Comparison of ENCODE assay signal across 16 mouse cellular contexts in genomic region chr16:85721968-85722367, GRCm38 (mm10).
A peak's percentile ranks its signal among the peaks of the same experiment; 100 is the strongest.
DNase-seq lines count a peak whose midpoint lies in the region; ATAC-seq and TF ChIP-seq lines count a peak whose summit lies in the region.
"Had no signal": no experiment of that assay in that cellular context is flagged by ENCODE, and none has a peak within 500 bp of the region (broad histone marks: within the 10 kb centered on the region; RNA-seq: fewer than 3 reads in every experiment).

No protein-coding gene starts in this region.

- DNase-seq in heart, adult 18-20 months, result peak; percentile 15 to 53
- no peak for DNase-seq in liver, postnatal 0 days
- DNase-seq in liver, embryonic 11.5 days (ENCODE audit: low spot score), result no peak
- DNase-seq in lung, postnatal 36 days, result peak; percentile 31
- DNase-seq: adrenal gland, adult 8-10 months; liver, embryonic 13.5 days; right cerebral cortex, postnatal 14 days; thymus, postnatal 25 days had no signal

- H3K36me3 ChIP-seq in heart, embryonic 11.5 days (ENCODE audit: control insufficient read depth, insufficient read depth, low read length), result no peaks in the 10 kb centered on the region
- H3K36me3 ChIP-seq in liver, postnatal 0 days (replicated peaks; ENCODE audit: insufficient read depth, low read length), result no peaks in the 10 kb centered on the region
- H3K36me3 ChIP-seq in liver, embryonic 11.5 days (ENCODE audit: control insufficient read depth, insufficient read depth, low read length), result no peaks in the 10 kb centered on the region
- H3K36me3 ChIP-seq in neural tube, embryonic 15.5 days, result no peaks in the 10 kb centered on the region
- H3K36me3 ChIP-seq: hindbrain, embryonic 15.5 days; liver, embryonic 13.5 days; midbrain, embryonic 10.5 days; neural tube, embryonic 12.5 days had no signal

- H3K9me3 ChIP-seq in heart, embryonic 11.5 days (replicated peaks; ENCODE audit: control insufficient read depth, low read length), result no peaks in the 10 kb centered on the region
- no peaks in the 10 kb centered on the region for H3K9me3 ChIP-seq in liver, postnatal 0 days (ENCODE audit: low read length)
- no peaks in the 10 kb centered on the region for H3K9me3 ChIP-seq in liver, embryonic 11.5 days (ENCODE audit: control insufficient read depth, low read length)
- no peaks in the 10 kb centered on the region for H3K9me3 ChIP-seq in neural tube, embryonic 15.5 days (replicated peaks)
- H3K9me3 ChIP-seq: hindbrain, embryonic 15.5 days; liver, embryonic 13.5 days; midbrain, embryonic 10.5 days; neural tube, embryonic 12.5 days had no signal

- no peak overlapping the region for H3K4me3 ChIP-seq in heart, embryonic 11.5 days (ENCODE audit: low read depth, low read length)
- no peak overlapping the region for H3K4me3 ChIP-seq in liver, postnatal 0 days (ENCODE audit: low read depth, low read length)
- H3K4me3 ChIP-seq in liver, embryonic 11.5 days (ENCODE audit: low read depth, low read length), result no peak overlapping the region
- no peak overlapping the region for H3K4me3 ChIP-seq in cortical plate, adult 2 months (ENCODE audit: insufficient read depth, low read length)
- H3K4me3 ChIP-seq in neural tube, embryonic 15.5 days (replicated peaks), result no peak overlapping the region
- H3K4me3 ChIP-seq: hindbrain, embryonic 15.5 days; liver, embryonic 13.5 days; midbrain, embryonic 10.5 days; neural tube, embryonic 12.5 days had no signal

- TF ChIP-seq CTCF in liver, postnatal 0 days (IDR thresholded peaks at IDR 0.05; ENCODE audit: low read depth), result peak; percentile 52
- 0 out of 2 replicates have a peak, but pooled peaks have one; percentile 6 for TF ChIP-seq CTCF in cortical plate, adult 2 months (IDR thresholded peaks at IDR 0.05; ENCODE audit: extremely low read depth, insufficient read depth, low read length)

- H3K4me2 ChIP-seq in heart, embryonic 11.5 days, result no peak overlapping the region
- no peak overlapping the region for H3K4me2 ChIP-seq in liver, postnatal 0 days (ENCODE audit: low read depth, low read length)
- no peak overlapping the region for H3K4me2 ChIP-seq in liver, embryonic 11.5 days
- H3K4me2 ChIP-seq in neural tube, embryonic 15.5 days, result no peak overlapping the region
- H3K4me2 ChIP-seq: hindbrain, embryonic 15.5 days; liver, embryonic 13.5 days; neural tube, embryonic 12.5 days had no signal

- no peaks in the 10 kb centered on the region for H3K27me3 ChIP-seq in heart, embryonic 11.5 days (ENCODE audit: control insufficient read depth, insufficient read depth, low read length)
- H3K27me3 ChIP-seq in liver, postnatal 0 days (ENCODE audit: insufficient read depth, low read length), result no peaks in the 10 kb centered on the region
- H3K27me3 ChIP-seq in liver, embryonic 11.5 days (replicated peaks; ENCODE audit: control insufficient read depth, insufficient read depth, low read length), result no peaks in the 10 kb centered on the region
- H3K27me3 ChIP-seq in neural tube, embryonic 15.5 days (replicated peaks), result no peaks in the 10 kb centered on the region
- H3K27me3 ChIP-seq: hindbrain, embryonic 15.5 days; liver, embryonic 13.5 days; neural tube, embryonic 12.5 days had no signal

- H3K27ac ChIP-seq in heart, embryonic 11.5 days (ENCODE audit: low read depth, low read length), result no peak overlapping the region
- no peak overlapping the region for H3K27ac ChIP-seq in liver, postnatal 0 days (ENCODE audit: low read depth)
- H3K27ac ChIP-seq in liver, embryonic 11.5 days (ENCODE audit: low read depth, low read length), result no peak overlapping the region
- H3K27ac ChIP-seq in cortical plate, adult 2 months (ENCODE audit: insufficient read depth, low read length), result no peak overlapping the region
- no peak overlapping the region for H3K27ac ChIP-seq in neural tube, embryonic 15.5 days (replicated peaks)
- H3K27ac ChIP-seq: hindbrain, embryonic 15.5 days; liver, embryonic 13.5 days; midbrain, embryonic 10.5 days; neural tube, embryonic 12.5 days had no signal

- 60% methylated on average over 2 of the region's 2 CpGs for WGBS in heart, embryonic 11.5 days (ENCODE audit: insufficient replicate concordance)
- 59% methylated on average over 2 of the region's 2 CpGs for WGBS in liver, postnatal 0 days (ENCODE audit: insufficient replicate concordance)
- WGBS in liver, embryonic 11.5 days, result 44% methylated on average over 2 of the region's 2 CpGs
- 59% methylated on average over 2 of the region's 2 CpGs for WGBS in neural tube, embryonic 15.5 days

- TF ChIP-seq EP300 in liver, postnatal 0 days (IDR thresholded peaks at IDR 0.05; ENCODE audit: low read depth), result no peak

- ATAC-seq in heart, embryonic 11.5 days (replicated peaks; ENCODE audit: insufficient number of reproducible peaks, low FRiP score, low TSS enrichment), result no peak
- no peak for ATAC-seq in liver, postnatal 0 days
- no peak for ATAC-seq in liver, embryonic 11.5 days (replicated peaks; ENCODE audit: low FRiP score)
- no peak for ATAC-seq in frontal cortex, adult (ENCODE audit: low TSS enrichment)
- ATAC-seq in neural tube, embryonic 15.5 days (ENCODE audit: low FRiP score), result no peak
- ATAC-seq: CD4-positive, CD25-positive, alpha-beta regulatory T cell, adult 4 months had no signal

- H3K4me1 ChIP-seq in heart, embryonic 11.5 days (ENCODE audit: control insufficient read depth, insufficient read depth, low read length), result no peaks in the 10 kb centered on the region
- H3K4me1 ChIP-seq in liver, postnatal 0 days (ENCODE audit: insufficient read depth), result no peaks in the 10 kb centered on the region
- no peaks in the 10 kb centered on the region for H3K4me1 ChIP-seq in liver, embryonic 11.5 days (replicated peaks; ENCODE audit: control insufficient read depth, insufficient read depth, low read length)
- H3K4me1 ChIP-seq in cortical plate, adult 2 months (ENCODE audit: control insufficient read depth, insufficient read depth, low read length), result no peaks in the 10 kb centered on the region
- H3K4me1 ChIP-seq in neural tube, embryonic 15.5 days, result no peaks in the 10 kb centered on the region
- H3K4me1 ChIP-seq: hindbrain, embryonic 15.5 days; liver, embryonic 13.5 days; midbrain, embryonic 10.5 days; neural tube, embryonic 12.5 days had no signal

- H3K9ac ChIP-seq in heart, embryonic 11.5 days (ENCODE audit: low read depth, low read length), result no peak overlapping the region
- no peak overlapping the region for H3K9ac ChIP-seq in liver, postnatal 0 days (replicated peaks)
- no peak overlapping the region for H3K9ac ChIP-seq in liver, embryonic 11.5 days (ENCODE audit: low read depth, low read length)
- H3K9ac ChIP-seq in neural tube, embryonic 15.5 days (replicated peaks), result no peak overlapping the region
- H3K9ac ChIP-seq: hindbrain, embryonic 15.5 days; liver, embryonic 13.5 days; neural tube, embryonic 12.5 days had no signal

- no peak for TF ChIP-seq POLR2A in cortical plate, adult 2 months (IDR thresholded peaks at IDR 0.05; ENCODE audit: extremely low read depth, insufficient read depth, low read length)

Comparison
In these comparisons a context has a peak if more than half of its experiments do, and no peak if none do; other contexts are left out.
1. DNase-seq: peak in heart, adult 18-20 months (2 of 2) and lung, postnatal 36 days (single experiment); none in liver, postnatal 0 days (single experiment) and liver, embryonic 11.5 days (single experiment).